Mouse (Mus musculus) heart, postnatal 25 days (tissue): ENCODE measurements around the gene Trpv5. TPM values are rescaled to one million over a fixed set of nuclear protein-coding genes. Genes with fewer than 3 reads are reported as not detected.

ENCODE experiments used
- DNase-seq: peaks from one replicate; pipeline ENCODE4 v3.0.0; 2022; ENCODE audit warnings: low spot score
- intact Hi-C: fragments of 180-260 bp; cut with DNase I; formaldehyde crosslinking; loops from one replicate; pipeline ENCODE4 v1.15.1; 2025
- total RNA-seq, 2 experiments: library from RNA; stranded (reverse); gene quantifications; 2 replicates each; pipeline ENCODE4 v1.2.3; 2021

The Trpv5 gene
- not detected for total RNA-seq

- intact Hi-C loops, result no loop called here
- no peak for DNase-seq
These were observed at the start of gene Trpv5 for GRCm38 (mm10) chr6:41680669-41681068. TSS of gene Trpv5 (minus strand) at chr6:41680769.

- intact Hi-C loops, result no loop called here
- no peak for DNase-seq
These were observed 47.5 kb upstream of the Trpv5 start for GRCm38 (mm10) chr6:41727989-41728609.

GRCm38 (mm10) chr6:41721430-41721829 lies 40.9 kb upstream of the Trpv5 start:
- intact Hi-C loops, result no loop called here

GRCm38 (mm10) chr6:41710281-41710680 lies 29.7 kb upstream of the Trpv5 start:
- intact Hi-C loops, result no loop called here
- no peak for DNase-seq

More at GRCm38 (mm10) chr6:41721430-41721829, 40.9 kb upstream of the Trpv5 start:
- no peak for DNase-seq

DNA sequence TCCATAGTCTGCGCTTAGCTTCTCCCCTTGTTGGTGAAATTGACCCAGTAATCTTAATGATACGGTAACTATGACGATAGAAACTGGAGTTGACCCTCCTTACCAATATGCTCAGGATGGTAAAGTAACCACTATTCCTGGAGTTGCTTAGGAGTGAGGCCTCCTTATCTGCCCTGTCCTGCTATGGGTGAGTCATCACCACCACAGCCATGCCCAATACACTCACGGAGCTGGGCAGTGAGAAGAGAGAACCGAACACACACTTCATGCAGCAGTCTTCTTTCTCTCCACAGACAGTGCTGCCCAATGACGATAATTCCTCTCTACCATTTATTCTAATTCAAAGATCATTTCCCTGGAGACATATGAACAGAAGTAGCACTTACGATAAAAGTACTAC lies 25.7 kb upstream of the Trpv5 start:
- intact Hi-C loops, result no loop called here
- DNase-seq, result no peak

GRCm38 (mm10) chr6:41704123-41704522 lies 23.6 kb upstream of the Trpv5 start, which contains the start of gene Kel:
TSS of gene Kel (minus strand) at chr6:41704339.
- intact Hi-C loops, result no loop called here
- no peak for DNase-seq

DNA sequence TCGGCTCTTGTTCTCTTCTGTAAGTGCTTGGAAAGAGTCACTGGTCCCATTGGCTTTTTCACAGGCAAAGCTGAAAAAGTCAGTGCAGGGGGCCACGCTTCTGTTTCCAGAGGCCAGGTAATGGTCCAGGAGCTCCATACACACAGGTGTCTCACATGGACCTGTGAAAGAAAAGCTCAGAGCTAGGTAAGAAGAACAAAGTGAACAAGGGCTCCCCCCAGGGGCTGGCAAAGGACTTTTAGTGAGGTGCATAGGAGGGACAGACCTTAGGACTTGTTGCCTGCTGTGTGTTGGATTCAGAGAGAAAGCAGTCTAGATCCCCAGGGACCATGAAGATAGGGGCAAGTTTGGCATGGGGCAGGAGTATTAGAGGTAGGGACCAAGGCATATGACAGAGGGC lies 22.4 kb upstream of the Trpv5 start:
- DNase-seq, result no peak

DNA sequence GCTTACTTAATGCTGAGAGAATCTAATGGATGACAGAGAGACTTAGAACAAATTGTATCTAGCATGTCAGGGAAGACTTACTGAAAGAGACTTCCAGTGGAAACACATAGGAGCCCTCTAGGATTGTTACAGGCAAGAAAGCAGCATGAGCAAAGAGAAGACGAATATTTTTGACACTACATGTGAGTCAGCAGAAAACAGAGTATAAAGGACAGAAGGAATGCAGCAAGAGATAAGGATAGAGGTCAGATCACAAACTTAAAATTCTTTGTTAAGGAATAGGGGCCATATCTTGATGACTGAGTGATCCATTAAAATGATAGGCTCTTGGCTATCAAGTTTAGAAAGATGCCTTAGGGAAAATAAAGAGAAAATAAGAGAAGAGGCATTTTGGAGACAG lies 20.7 kb upstream of the Trpv5 start:
- intact Hi-C loops, result no loop called here
- DNase-seq, result no peak

More for the DNA sequence above, 22.4 kb upstream of the Trpv5 start:
- intact Hi-C loops, result no loop called here

DNA sequence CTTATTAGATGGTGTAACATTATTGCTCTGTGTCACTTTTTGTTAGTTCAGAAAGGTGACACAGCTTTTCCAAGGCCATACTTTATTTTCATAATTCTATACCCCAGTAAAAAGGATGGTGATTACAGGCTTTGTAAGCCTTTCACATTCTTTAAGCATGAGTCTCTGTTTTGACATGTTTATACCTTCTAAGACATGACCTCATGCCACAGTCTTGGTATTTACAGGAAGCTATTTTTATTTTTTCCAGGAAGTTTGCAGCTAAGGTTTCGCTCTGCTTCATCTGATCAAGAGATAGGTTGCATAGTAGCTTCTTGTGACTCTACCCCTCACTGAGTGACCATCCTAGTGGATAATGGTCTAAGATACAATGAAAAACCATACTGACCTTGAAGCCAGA lies 13.8 kb upstream of the Trpv5 start:
- DNase-seq, result no peak
- intact Hi-C loops, result no loop called here

DNA sequence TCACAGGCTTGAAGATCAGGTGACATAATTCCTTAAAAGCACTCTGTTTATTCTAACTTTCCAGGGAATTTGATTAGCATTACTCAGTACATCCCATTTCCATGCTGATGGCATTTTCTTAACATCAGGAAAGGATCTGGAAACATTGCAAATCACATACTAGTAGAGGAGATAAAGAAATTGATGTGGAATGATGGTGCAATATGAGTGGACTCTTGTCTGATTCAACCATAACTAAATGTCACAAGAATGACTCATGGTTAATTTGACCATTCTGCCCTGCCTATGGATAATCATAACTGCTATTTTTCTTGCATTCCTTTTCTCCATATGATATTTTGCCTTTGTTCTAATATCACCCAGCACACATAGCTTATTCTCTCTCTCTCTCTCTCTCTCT lies 11.6 kb upstream of the Trpv5 start:
- intact Hi-C loops, result no loop called here
- DNase-seq, result no peak

DNA sequence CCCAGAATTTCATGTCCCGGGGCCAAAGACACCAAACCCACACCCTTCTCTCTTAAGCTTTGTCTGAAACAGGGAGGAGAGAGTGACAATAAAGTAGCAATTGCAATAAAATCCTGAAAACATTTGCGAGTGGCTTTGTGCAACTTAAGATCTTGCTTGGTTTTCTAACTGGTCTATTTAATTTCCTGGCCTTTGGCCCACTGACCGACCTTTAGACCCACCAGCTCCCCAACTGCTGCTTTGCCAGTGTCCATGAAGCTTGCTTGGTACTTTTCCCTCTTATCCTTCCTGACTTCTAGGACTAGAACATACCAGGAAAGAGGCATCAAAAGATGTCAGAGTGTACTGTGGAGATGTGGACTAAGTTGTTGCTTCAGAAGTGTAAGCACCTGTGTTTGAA lies 5.0 kb upstream of the Trpv5 start:
- no peak for DNase-seq

DNA sequence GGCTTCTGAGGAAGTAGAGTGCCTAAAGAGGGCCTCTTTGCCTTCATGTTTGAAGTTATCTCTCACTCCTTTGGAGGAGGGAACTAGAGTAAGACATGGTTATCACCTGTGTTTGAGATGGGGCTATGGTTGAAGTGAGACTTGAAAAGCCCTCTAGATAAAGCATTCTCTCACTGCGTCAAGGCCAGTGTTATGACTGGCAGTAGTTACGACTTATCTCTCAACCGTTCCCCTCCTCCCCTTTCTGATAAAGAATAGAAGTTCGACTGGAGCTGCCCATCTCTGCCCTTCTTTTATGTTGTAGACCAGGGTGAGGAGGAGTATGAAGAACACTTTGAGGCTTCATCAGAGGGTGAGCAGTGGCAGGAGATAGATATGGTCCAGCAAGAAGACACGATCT lies 4.3 kb upstream of the Trpv5 start:
- no peak for DNase-seq
- intact Hi-C loops, result no loop called here

More for the DNA sequence above, 5.0 kb upstream of the Trpv5 start:
- intact Hi-C loops, result no loop called here

- no peak for DNase-seq
- intact Hi-C loops, result no loop called here
These were observed 3.6 kb upstream of the Trpv5 start, which contains the start of gene Llcfc1 for GRCm38 (mm10) chr6:41684131-41684530. TSS of gene Llcfc1 (plus strand) at chr6:41684431.

DNA sequence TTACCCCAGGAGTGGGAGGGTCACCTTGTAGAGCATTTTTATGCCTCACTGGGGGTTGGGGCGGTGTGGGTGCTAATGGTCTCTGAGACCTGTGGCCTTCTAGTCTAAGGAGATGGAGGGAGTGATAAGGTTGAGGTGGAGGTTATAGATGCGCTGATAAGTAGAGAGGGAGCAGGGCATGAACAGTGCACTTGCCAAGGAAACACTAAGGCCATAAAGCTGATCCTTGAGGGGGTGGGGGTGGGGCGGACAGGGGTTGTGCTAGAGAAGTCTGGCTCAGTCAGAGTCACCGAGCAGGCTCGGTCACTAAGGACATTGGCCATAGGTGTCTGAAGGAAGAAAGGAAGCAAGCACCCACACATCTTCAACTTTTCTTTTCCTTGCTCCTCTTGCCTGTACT lies 1.1 kb upstream of the Trpv5 start:
- no peak for DNase-seq
- intact Hi-C loops, result no loop called here

DNA sequence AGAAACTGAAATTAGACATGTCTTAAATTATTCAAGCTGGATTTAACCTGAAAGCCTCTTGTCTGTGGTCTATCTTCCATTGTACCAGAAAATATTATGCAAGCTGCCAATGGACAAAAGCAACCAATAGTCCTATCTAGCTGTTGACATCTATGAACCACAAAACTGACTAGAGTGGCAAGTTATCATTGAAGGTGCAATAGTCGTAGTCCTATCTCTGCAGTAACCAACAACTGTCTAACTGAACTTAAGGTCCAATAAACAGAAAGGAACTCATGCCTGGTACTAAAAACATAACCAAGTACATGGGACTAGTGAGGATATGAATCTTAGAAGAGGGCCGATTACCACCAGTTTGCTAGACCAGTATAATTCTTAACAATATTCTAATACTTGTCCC lies 4.0 kb downstream of the Trpv5 start:
- DNase-seq, result no peak
- intact Hi-C loops, result no loop called here

DNA sequence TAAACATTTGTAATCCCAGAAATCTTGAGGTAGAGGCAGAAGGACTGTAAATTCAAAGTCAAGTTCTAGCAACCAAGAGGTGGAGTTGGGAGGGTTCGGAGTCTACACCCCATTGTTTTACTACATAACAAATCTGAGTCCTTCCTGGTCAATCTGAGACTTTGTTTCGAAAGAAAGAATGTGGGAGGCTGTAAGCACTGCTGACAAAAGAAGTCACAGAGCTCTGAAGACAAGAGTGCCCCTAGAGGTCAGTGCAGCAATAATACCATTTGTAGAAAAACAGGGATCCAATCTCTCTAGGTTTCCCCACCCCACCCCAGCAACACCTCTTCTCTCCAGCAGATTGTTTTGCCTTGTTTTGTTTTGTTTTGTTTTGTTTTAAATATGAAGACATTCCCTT lies 18.2 kb downstream of the Trpv5 start:
- intact Hi-C loops, result no loop called here
- no peak for DNase-seq

DNA sequence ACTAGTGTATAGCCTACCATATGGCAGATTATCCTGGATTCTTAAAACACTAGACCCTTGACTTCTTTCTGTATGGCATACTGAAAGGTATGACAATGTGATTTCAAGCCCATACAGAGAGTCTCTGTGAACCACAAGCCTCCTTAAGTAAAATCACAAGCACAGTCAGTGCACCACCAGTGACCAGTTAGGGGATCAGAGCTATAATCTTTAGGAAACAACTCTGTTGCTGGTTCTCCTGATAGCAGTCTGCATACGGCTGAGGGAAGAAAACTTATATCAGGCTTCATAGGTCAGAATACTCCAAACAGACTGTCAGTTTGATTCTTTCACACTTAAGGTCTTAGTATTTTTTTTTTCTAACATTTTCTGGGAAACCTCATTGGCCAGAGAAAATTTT lies 22.1 kb downstream of the Trpv5 start:
- DNase-seq, result no peak
- intact Hi-C loops, result no loop called here

GRCm38 (mm10) chr6:41654648-41655047 lies 25.9 kb downstream of the Trpv5 start:
- no peak for DNase-seq
- intact Hi-C loops, result no loop called here

DNA sequence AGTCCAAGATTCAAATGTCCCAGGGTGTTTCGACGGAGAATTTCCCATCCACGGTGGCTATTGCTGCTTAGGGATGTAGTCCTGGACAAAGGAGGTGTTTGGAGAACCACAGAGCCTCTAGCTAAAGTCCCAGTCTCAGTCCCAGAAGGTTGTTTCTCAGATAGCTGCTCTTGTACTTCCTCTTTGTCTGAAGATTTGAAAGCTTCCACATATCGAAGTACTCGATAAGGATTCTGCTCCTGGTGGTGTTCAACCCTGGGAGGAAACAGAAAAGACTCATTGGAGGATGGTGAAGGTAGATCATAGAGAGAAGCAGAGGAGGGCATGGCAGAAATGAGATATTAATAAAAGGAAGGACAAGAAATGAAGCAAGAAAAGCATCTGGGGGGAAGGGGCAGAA lies 27.4 kb downstream of the Trpv5 start:
- intact Hi-C loops, result no loop called here
- no peak for DNase-seq

DNA sequence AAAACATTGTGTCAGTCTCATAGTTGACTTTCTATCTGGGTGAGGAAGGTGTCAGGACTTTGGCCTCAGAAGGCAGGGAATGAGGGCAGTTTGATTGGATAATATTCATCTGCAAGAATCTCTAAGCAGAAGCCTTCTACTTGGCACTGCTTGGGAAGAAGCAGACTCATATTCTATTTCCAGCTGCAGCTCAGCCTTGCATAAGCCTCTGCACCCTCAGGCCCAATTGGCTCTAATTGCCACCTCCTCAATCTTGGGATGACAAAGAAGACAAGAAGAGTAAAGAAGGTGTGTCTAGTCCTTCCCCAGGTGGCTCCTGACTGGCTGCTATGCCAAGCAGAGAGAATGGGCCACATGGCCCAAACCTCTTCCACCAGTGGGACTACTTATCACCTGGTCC lies 33.9 kb downstream of the Trpv5 start:
- intact Hi-C loops, result no loop called here
- DNase-seq, result no peak

GRCm38 (mm10) chr6:41646220-41646619 lies 34.3 kb downstream of the Trpv5 start:
- intact Hi-C loops, result no loop called here
- DNase-seq, result no peak

GRCm38 (mm10) chr6:41643227-41643626 lies 37.3 kb downstream of the Trpv5 start:
- no peak for DNase-seq
- intact Hi-C loops, result no loop called here
